Mouse (Mus musculus) liver, adult 2 months (tissue): Measurements from ENCODE around the gene Klf4. TPM values are rescaled to one million over a fixed set of nuclear protein-coding genes. Genes with fewer than 3 reads are reported as not detected.

Source experiments
- DNase-seq: peaks from one replicate; pipeline ENCODE4 v3.0.0-alpha.2; 2011; ENCODE audit warnings: low read depth, low spot score; ENCODE audit errors: extremely low read depth
- H3K27ac ChIP-seq: fragments of 200-500 bp; replicated peaks from 2 replicates; pipeline ENCODE4 v1.5.1; 2012; ENCODE audit warnings: low read depth, mild to moderate bottlenecking, control low read depth, inconsistent platforms, low read length; ENCODE audit not compliant: insufficient read depth
- H3K27me3 ChIP-seq: fragments of 200-500 bp; 2 replicates; pipeline ENCODE4 v1.6.1; 2012; ENCODE audit warnings: mild to moderate bottlenecking, moderate library complexity, low read length, inconsistent platforms; ENCODE audit not compliant: control insufficient read depth, insufficient read depth
- H3K36me3 ChIP-seq: fragments of 200-500 bp; 2 replicates; pipeline ENCODE4 v1.6.1; 2012; ENCODE audit warnings: low read length, inconsistent platforms; ENCODE audit not compliant: control insufficient read depth, insufficient read depth
- H3K4me1 ChIP-seq: fragments of 200-500 bp; 2 replicates; pipeline ENCODE4 v1.6.1; 2011; ENCODE audit warnings: low read length; ENCODE audit not compliant: control insufficient read depth, insufficient read depth
- H3K4me3 ChIP-seq: fragments of 200-500 bp; 2 replicates; pipeline ENCODE4 v1.5.1; 2011; ENCODE audit warnings: low read depth, mild to moderate bottlenecking, control low read depth, low read length, moderate library complexity; ENCODE audit not compliant: insufficient read depth
- H3K79me2 ChIP-seq: fragments of 200-500 bp; 2 replicates; pipeline ENCODE4 v1.6.1; 2012; ENCODE audit warnings: inconsistent platforms, mild to moderate bottlenecking, low read length, moderate library complexity; ENCODE audit not compliant: control insufficient read depth, insufficient read depth
- H3K9ac ChIP-seq: fragments of 200-500 bp; 2 replicates; pipeline ENCODE4 v1.6.1; 2012; ENCODE audit warnings: low read depth, mild to moderate bottlenecking, control low read depth, inconsistent platforms, low read length
- CTCF ChIP-seq: fragments of 200-500 bp; IDR thresholded peaks from 2 replicates; pipeline ENCODE4 v1.5.1; 2011; ENCODE audit warnings: low read depth, low read length, control low read depth
- POLR2A ChIP-seq: fragments of 200-500 bp; IDR thresholded peaks from 2 replicates; pipeline ENCODE4 v1.6.1; 2011; ENCODE audit warnings: low read length, control low read depth; ENCODE audit not compliant: insufficient read depth; ENCODE audit errors: extremely low read depth
- WGBS: fragments of 180-500 bp; shearing (Covaris S2); methylation state at CpG from one replicate; pipeline ENCODE4 v1.1.7; 2018; 5-methylcytosine and 5-hydroxymethylcytosine counted together
- polyA plus RNA-seq: library from polyadenylated mRNA; depleted of rRNA; stranded (reverse); fragments of >200 nt; gene quantifications from 2 replicates; pipeline ENCODE4 v1.2.3, GENCODE M21; 2012; rRNA removed
- total RNA-seq: library from RNA; depleted of rRNA; stranded (reverse); fragments of >200 nt; gene quantifications from 2 replicates; pipeline ENCODE4 v1.2.3, GENCODE M21; 2014; rRNA removed

The Klf4 gene
- total and polyA plus RNA-seq, 2 experiments = 0.46 to 0.57 TPM

DNA sequence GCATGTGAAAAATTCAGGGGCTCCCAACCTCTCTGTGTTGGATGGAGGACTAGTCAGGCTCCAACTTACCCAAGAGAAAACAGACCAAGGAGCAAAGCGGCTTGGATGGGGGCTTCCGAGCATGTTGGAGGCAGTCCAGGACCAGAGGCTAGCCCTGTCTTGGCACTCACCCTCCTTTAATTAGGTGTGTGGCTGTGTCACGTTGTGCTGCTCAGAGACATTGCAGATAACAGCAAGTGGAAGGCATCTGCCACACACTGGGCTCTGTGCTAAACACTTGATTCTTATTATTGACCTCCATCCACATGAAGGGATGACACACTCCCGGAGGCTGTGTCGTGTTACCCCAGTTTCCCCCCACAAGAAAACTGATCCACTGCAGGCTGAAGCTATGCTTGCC lies 53.9 kb downstream of the Klf4 start:
- H3K79me2 ChIP-seq = no peaks in the 10 kb centered on the region
- no peak overlapping the region for H3K9ac ChIP-seq
- no peak for TF ChIP-seq CTCF
- TF ChIP-seq POLR2A = no peak
- no peak overlapping the region for H3K27ac ChIP-seq
- H3K4me1 ChIP-seq = no peaks in the 10 kb centered on the region
- no peak overlapping the region for H3K4me3 ChIP-seq
- H3K36me3 ChIP-seq = no peaks in the 10 kb centered on the region
- no peak for DNase-seq
- WGBS = 80% methylated on average over 5 of the region's 5 CpGs
- H3K27me3 ChIP-seq = no peaks in the 10 kb centered on the region

DNA sequence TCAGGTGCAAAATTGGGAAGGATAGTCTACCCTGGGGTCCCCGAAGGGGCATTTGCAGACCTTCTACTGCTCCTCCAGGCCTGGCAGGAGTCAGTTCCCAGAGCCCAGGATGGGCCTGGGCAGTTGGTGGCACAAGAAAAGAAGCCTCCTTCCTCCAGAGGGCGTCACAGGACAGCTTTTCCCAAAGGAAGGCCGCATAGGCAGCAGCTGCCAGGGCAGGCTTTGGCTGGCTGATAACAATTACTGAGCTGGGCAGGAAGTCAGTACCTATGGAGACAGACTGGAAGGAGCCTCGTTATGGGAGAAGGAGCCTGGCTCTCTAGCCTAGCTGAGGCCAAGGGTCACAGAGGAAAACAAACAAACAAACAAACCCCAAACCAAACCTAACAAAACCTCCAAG lies 54.3 kb downstream of the Klf4 start:
- Histone ChIP-seq H3K27me3 (no peaks in the 10 kb centered on the region), H3K27ac (no peak overlapping the region), H3K79me2 (no peaks in the 10 kb centered on the region), H3K9ac (no peak overlapping the region), H3K4me1 (0 out of 2 replicates have a peak, but pooled peaks cover under 1% of the 10 kb centered on the region), H3K36me3 (no peaks in the 10 kb centered on the region), H3K4me3 (no peak overlapping the region)
- DNase-seq = no peak
- 42% methylated on average over 4 of the region's 4 CpGs for WGBS
- TF ChIP-seq POLR2A (no peak), CTCF (peak; percentile 55)

DNA sequence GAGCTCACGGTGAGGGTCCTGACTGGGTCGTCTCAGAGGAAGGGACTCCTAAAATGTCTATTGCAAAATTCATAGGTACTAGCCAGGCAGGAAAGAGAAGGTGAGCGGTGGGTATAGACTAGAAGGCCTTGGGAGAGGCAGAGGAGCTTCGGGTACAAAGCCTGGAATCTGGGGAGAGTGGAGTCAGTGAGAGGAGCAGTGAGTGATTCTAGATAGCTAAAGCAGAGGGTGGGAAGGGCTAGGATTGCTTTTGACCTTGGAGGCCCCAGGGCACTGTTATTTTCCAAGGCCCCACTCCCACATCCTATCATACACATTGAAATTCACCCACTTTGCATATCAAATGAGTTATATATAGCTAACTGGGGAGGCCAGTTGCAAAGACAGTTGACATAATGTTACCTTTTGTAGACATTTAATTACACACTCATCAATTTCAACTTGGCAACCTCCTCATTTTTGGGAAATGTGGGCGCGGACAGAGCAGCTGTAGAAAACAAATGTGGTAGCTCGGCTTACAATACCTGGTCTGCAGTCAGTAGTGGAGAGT lies 55.0 kb downstream of the Klf4 start:
- Histone ChIP-seq H3K27ac (no peak overlapping the region), H3K4me1 (0 out of 2 replicates have a peak, but pooled peaks cover 1% of the 10 kb centered on the region), H3K27me3 (no peaks in the 10 kb centered on the region), H3K79me2 (no peaks in the 10 kb centered on the region), H3K4me3 (no peak overlapping the region), H3K9ac (no peak overlapping the region), H3K36me3 (no peaks in the 10 kb centered on the region)
- TF ChIP-seq CTCF = no peak
- no peak for TF ChIP-seq POLR2A
- 89% methylated on average over 7 of the region's 7 CpGs for WGBS
- DNase-seq = no peak

Other genes starting within 250 kb of the Klf4 start
- 99.7 and 101 TPM in 2 replicates for gene Rad23b, start 182.4 kb downstream of the Klf4 start, total RNA-seq
- 250 and 257 TPM in 2 replicates for gene Rad23b, start 182.4 kb downstream of the Klf4 start, polyA plus RNA-seq